Mouse (Mus musculus): ENCODE data around the gene C530008M17Rik.

GRCm38 (mm10) chr5:76884107-76884506, 227.8 kb downstream of the C530008M17Rik start:
- TF ChIP-seq CTCF (IDR thresholded peaks at IDR 0.05; ENCODE audit: insufficient read depth, low read depth, low read length) = no peak
- TF ChIP-seq POLR2A (IDR thresholded peaks at IDR 0.05; ENCODE audit: insufficient read depth, low read depth, low read length) = no peak

Measured in olfactory bulb, adult 2 months (tissue).